Mouse (Mus musculus) layer of hippocampus, adult 8-10 months (tissue): ENCODE results near the gene Lama2. TPM values are rescaled to one million over a fixed set of nuclear protein-coding genes. Genes with fewer than 3 reads are reported as not detected.
A peak's percentile ranks its signal among the peaks of the same experiment; 100 is the strongest.

Source experiments
- DNase-seq, 2 experiments: peaks; one replicate each; pipeline ENCODE4 v3.0.0; 2022; ENCODE audit warnings: low spot score in 2 of 2
- total RNA-seq, 4 experiments: library from RNA; stranded (reverse); gene quantifications; 2 replicates each; pipeline ENCODE4 v1.2.4; 2022

Gene Lama2
- total RNA-seq, 4 experiments from 2014 or later = 8.5 to 12.3 (median 9.6) TPM

GRCm38 (mm10) chr10:27188630-27189365 is 430.8 kb downstream of the Lama2 start:
- no peak for DNase-seq

DNA sequence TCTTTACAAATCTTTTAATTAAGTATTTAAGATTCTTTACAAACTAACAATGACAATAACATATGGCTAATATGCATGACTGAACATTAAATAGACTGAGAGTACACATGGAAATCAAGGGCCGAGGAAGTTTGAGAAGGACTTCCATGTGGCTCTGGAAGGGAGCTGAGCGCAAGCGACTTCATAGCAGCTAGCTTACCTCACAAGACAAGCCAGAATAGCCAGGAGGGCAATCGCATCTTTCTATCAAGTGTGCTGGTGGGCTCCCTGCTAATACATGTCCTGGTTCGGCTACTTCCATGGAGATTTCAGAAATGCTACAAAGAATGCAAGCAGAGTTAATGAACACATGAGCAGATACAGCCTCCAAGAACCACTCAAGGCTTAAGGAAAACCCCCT is 435.4 kb downstream of the Lama2 start:
- no peak for DNase-seq

DNA sequence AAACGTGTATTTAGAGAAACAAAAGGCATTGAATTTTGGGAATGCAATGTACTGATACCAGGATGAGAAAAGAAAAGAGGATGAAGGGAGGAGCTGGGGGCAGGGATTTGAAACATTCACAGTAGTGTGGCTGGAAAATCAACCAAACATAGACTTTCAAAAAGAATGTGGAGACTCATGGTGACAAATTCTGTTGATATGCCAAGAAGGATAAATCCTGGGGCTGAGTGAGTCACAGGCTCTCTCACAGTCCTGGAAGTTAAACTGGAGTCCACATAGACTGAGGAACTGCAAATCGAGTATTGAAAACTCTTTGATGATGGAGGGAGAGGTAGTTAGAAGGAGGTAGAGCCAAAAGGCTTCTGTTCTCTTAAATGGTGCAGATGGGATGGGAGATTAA is 445.3 kb downstream of the Lama2 start:
- no peak for DNase-seq

GRCm38 (mm10) chr10:27164738-27165137 is 454.8 kb downstream of the Lama2 start:
- no peak for DNase-seq

DNA sequence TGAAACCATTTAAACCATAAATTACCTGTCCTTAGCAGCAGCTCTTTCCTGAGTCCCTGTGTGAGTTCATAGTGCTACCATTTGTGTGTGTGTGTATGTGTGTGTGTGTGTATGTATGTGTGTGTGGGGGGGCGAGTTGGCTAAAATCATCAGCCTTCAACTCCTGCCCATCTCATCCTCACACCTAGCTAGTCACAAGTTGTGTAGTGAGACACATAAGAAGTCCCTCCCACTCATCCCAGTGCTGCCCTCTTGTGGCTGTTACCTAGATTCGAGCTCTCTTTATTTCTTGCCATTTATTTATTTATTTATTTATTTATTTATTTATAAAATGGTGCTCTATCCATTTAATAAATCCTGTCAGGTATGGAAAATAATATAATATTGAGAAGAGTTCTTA is 457.2 kb downstream of the Lama2 start:
- DNase-seq = no peak

DNA sequence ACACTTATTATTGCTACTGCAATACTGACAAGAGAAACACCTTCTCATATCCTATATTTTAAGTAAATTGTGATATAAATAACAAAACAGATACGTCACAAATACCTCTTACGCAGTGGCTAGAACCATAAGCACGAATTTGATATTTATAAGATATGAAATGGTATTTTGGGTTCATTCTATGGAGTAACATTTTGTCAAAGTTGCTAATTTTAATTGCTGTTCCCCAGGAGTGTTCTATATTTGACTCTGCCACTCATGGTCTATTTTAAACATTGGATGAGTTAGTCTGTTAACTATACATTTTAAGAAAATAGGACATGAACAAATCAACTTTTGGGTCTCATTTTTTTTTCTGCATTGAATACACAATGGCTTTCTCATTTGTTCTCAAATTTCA is 469.3 kb downstream of the Lama2 start:
- DNase-seq = no peak

- DNase-seq = no peak
Measured at GRCm38 (mm10) chr10:27140422-27140821, 479.1 kb downstream of the Lama2 start.

- no peak for DNase-seq
Measured at GRCm38 (mm10) chr10:27135768-27136167, 483.8 kb downstream of the Lama2 start.

DNA sequence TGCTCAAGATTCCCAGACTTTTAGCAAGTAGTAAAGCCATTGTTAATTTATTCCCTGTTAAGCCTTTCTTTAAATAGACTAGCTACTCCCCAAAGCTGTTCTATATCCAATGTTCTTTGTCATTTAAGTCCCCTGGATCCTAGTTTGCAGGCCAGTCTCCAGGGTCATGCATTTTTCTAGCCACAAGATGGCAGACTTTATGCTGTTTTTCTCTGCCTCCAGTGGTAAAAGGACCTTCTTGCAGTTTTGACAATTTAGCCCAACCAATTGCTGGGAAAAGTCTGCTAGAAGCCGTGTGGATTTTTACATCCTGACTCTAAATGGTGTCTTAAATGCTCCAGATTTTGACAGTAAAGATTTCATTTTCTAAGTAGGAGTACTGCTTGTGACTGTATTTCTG is 486.4 kb downstream of the Lama2 start:
- peak; percentile 37 to 72 for DNase-seq

- DNase-seq = no peak
Measured at GRCm38 (mm10) chr10:27127454-27127853, 492.1 kb downstream of the Lama2 start.

GRCm38 (mm10) chr10:27123763-27124162 is 495.8 kb downstream of the Lama2 start:
- no peak for DNase-seq

GRCm38 (mm10) chr10:27117815-27118214 is 501.7 kb downstream of the Lama2 start:
- no peak for DNase-seq

GRCm38 (mm10) chr10:27116938-27117647 is 502.5 kb downstream of the Lama2 start:
- DNase-seq = no peak

DNA sequence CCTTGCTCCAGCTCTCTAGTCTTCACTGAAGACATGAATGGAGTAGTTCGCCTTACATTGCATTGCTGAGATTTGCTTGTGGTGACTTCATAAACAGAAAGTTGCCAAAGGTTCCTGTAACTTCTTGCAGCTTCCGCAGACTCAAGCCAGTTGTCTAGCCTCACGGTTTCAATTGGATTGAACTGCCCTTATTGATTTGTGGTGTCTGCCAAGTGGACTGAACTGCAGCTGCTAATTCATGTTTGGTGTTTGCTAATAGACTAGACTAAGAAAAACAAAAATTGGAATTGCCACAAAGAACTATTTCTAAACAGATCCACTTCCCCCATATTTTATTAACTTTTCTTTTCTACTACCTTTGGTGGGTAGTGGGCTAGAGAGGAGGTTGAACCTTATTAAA is 505.4 kb downstream of the Lama2 start:
- no peak for DNase-seq

DNA sequence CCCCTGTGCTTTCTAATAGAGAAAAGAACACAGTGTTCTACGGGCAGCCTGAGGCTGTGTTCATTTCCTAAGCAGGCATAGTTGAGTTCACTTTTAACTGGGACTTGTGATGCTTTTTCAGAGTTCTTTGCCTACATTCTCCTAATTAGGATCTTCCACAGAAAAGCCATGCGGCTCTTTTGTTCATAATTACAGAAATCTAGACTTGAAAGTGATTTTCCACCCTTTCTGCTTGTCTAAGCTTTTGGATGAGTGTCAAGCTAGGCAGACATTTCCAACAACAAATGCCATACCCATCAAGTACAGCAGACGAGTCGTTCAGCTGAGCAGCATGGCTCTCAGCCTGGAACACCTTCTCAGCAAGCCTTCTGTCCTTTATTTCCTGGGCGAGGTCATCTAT is 515.7 kb downstream of the Lama2 start:
- peak; percentile 22 to 30 for DNase-seq

DNA sequence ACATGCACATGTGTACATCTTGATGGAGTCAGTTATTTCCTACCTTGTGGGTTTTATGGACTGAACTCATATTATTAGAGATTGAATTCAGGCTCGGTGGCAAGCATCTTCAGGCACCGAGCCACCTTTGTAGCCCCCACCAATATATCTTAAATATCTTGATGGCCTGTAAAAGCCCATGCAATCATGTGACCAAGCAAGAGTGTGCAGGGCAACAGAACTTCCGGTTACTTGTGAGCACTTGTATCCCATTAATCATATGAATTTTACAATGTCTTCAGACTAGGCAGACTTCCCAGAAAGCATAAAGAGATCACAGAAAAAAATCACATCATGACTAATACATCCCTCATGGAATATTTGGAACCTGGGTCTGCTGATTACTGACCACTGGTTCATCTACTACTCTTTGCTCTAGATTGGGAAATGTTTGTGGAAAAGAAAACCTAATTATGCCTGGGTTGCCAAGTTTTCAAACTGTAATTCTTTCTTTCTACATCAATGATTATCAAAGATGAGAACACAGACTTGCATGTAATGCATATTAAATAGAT is 517.7 kb downstream of the Lama2 start:
- DNase-seq = no peak

GRCm38 (mm10) chr10:27077113-27077512 is 542.4 kb downstream of the Lama2 start:
- DNase-seq = no peak

DNA sequence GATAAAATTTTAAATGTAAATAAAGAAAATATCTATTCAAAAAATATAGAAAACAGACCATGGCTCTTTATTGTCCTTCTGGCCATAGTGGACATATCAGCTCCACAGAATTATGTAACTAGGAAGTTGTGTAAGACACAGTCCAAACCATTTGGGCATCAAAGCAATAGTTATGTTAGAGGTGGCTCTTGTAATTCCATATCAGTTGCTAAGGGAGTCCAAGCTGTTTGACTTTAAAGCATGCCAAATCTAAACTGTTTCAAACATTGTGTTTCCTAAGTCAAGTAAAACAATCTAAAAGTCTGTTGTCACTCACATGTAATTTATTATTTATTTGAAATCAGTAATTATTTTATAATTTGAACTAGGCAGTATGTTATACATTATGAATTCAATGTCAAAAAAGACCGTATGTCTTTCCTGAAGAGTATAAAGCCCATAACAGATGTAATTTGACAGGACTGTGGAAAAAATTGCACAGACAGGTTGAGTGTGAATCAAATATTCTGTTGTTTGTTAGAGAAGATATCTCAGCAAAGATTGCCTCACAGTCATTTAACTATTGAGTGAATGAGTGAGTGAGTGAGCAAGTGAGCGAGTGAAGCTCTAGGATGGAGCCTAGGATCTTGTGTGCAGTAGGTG is 550.6 kb downstream of the Lama2 start:
- no peak for DNase-seq

DNA sequence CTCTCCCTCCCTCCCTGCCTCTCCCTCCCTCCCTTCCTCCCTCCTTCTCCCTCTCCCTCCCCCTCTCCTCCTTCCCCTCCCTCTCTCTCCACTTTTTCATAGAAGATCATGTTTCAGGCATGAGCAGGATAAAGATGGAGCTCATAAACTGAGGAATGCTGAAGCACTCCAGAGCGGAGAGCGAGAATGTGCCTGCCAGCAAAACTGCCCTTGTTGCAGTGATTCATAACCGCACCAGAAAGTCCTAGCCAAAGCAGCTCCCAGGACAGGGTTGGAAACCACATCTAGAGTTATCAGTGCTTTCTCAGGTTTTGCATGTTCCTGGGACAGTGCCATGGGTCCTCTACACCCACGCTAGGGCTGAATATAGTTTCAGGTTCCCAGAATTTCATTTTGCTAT is 555.9 kb downstream of the Lama2 start:
- DNase-seq = no peak

GRCm38 (mm10) chr10:27054488-27054887 is 565.1 kb downstream of the Lama2 start:
- no peak for DNase-seq

DNA sequence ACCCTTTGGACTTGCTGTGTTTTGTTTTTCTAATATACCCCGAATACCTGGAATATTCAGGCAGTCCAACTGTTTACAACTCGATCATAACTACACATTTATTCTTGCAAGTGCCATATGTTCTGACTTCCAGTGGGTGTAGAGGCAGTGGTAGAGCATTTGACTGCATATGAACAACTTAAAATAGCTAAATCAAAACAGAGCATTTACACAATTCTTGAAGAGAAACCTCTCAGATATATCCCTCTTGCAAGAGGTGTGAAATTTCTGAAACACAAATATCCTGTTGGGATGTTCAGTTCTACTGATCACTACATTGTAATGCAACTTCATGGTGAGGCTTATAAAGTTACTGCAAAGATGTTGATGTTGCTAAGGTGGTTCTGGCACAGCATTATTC is 572.4 kb downstream of the Lama2 start:
- DNase-seq = no peak

- no peak for DNase-seq
Measured at GRCm38 (mm10) chr10:27041812-27042211, 577.7 kb downstream of the Lama2 start.
